In the genomic region with DNA sequence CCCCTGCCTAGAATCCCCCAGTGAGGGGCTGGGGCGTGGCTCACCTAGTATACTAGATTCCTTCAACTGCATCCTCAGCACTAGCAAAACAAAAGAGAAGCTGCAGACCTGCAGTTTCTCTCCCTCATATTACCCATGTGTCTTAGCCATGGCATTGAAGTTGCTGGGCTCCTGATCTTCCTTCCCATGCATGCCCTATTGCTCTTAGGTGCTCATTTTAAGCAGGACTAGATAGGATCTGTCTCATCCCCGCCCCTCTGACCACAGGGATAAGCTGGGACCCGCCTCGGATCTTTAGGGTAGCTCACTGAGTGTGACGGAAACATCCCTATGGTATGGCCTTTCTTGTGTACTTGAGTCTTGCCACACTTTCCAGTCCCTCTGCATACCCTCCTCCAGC, we compare ENCODE assay signal across 35 mouse cellular contexts.
"Had no signal": no experiment of that assay in that cellular context is flagged by ENCODE, and none has a peak within 500 bp of the region (broad histone marks: within the 10 kb centered on the region; RNA-seq: fewer than 3 reads in every experiment).

No protein-coding gene starts in this region.

- DNase-seq: heart, postnatal 10 days; heart, postnatal 14 days; heart, postnatal 36 days; heart, postnatal 4 days; kidney, adult 11 months; kidney, adult 18-20 months; kidney, adult 2 months; kidney, adult 8-10 months; kidney, adult 9 months; kidney, postnatal 10 days; kidney, postnatal 14 days; kidney, postnatal 25 days; kidney, postnatal 36 days; kidney, postnatal 4 days; layer of hippocampus, adult 9-11 months; layer of hippocampus, postnatal 36 days had no signal

- H3K4me2 ChIP-seq: heart, embryonic 11.5 days; heart, embryonic 12.5 days; heart, embryonic 13.5 days; heart, embryonic 15.5 days; hindbrain, embryonic 12.5 days; hindbrain, embryonic 13.5 days; hindbrain, embryonic 14.5 days; hindbrain, embryonic 15.5 days; intestine, embryonic 15.5 days; kidney, embryonic 15.5 days had no signal

- ATAC-seq: hindbrain, embryonic 16.5 days; hindbrain, postnatal 0 days; inflammation-experienced regulatory T-cells, adult 6 months; intestine, embryonic 15.5 days; intestine, embryonic 16.5 days; intestine, postnatal 0 days had no signal

- H3K9me3 ChIP-seq: heart, embryonic 12.5 days; heart, embryonic 13.5 days; heart, embryonic 15.5 days; hindbrain, embryonic 10.5 days; hindbrain, embryonic 12.5 days; hindbrain, embryonic 13.5 days; intestine, embryonic 15.5 days; kidney, embryonic 15.5 days had no signal

- H3K4me3 ChIP-seq: heart, embryonic 12.5 days; heart, embryonic 13.5 days; heart, embryonic 15.5 days; hindbrain, embryonic 10.5 days; hindbrain, embryonic 12.5 days; hindbrain, embryonic 13.5 days; hindbrain, embryonic 15.5 days; intestine, embryonic 15.5 days; kidney, embryonic 15.5 days; layer of hippocampus, adult 2 months; left cerebral cortex, adult 2 months had no signal

- H3K27ac ChIP-seq: heart, embryonic 13.5 days; heart, embryonic 15.5 days; hindbrain, embryonic 10.5 days; hindbrain, embryonic 12.5 days; hindbrain, embryonic 13.5 days; hindbrain, embryonic 14.5 days; hindbrain, embryonic 15.5 days; hindbrain, postnatal 0 days; intestine, embryonic 15.5 days; kidney, embryonic 15.5 days; kidney, postnatal 0 days; layer of hippocampus, adult 2 months; left cerebral cortex, adult 2 months had no signal

- H3K9ac ChIP-seq: heart, embryonic 12.5 days; heart, embryonic 13.5 days; heart, embryonic 15.5 days; hindbrain, embryonic 12.5 days; hindbrain, embryonic 13.5 days; hindbrain, embryonic 14.5 days; hindbrain, embryonic 15.5 days; intestine, embryonic 15.5 days; kidney, embryonic 15.5 days had no signal

- H3K36me3 ChIP-seq: heart, embryonic 15.5 days; hindbrain, embryonic 10.5 days; hindbrain, embryonic 12.5 days; hindbrain, embryonic 13.5 days; hindbrain, embryonic 15.5 days; intestine, embryonic 15.5 days; kidney, embryonic 15.5 days had no signal

- H3K4me1 ChIP-seq: heart, embryonic 12.5 days; heart, embryonic 15.5 days; hindbrain, embryonic 12.5 days; intestine, embryonic 15.5 days; kidney, embryonic 15.5 days had no signal

- H3K27me3 ChIP-seq: heart, embryonic 12.5 days; heart, embryonic 13.5 days; heart, embryonic 15.5 days; hindbrain, embryonic 15.5 days; intestine, embryonic 15.5 days; kidney, embryonic 15.5 days had no signal
